Comparison of ENCODE assay signal across 23 mouse cellular contexts in genomic region chr14:110047748-110048147, GRCm38 (mm10).
DNase-seq lines count a peak whose midpoint lies in the region; ATAC-seq lines count a peak whose summit lies in the region.
"Had no signal": no experiment of that assay in that cellular context is flagged by ENCODE, and none has a peak within 500 bp of the region (broad histone marks: within the 10 kb centered on the region; RNA-seq: fewer than 3 reads in every experiment).

No protein-coding gene starts in this region.

- no peaks in the 10 kb centered on the region for H3K36me3 ChIP-seq in embryonic facial prominence, embryonic 11.5 days (replicated peaks; ENCODE audit: control insufficient read depth, insufficient read depth, low read depth, low read length)
- no peaks in the 10 kb centered on the region for H3K36me3 ChIP-seq in embryonic facial prominence, embryonic 10.5 days (replicated peaks)
- no peaks in the 10 kb centered on the region for H3K36me3 ChIP-seq in forebrain, embryonic 14.5 days (ENCODE audit: control insufficient read depth, insufficient read depth, low read length)
- H3K36me3 ChIP-seq: heart, embryonic 10.5 days; hindbrain, embryonic 15.5 days; liver, embryonic 15.5 days; midbrain, embryonic 15.5 days had no signal

- ATAC-seq in embryonic facial prominence, embryonic 11.5 days (replicated peaks; ENCODE audit: insufficient number of reproducible peaks, low FRiP score, low TSS enrichment, low read depth) = 0 out of 2 replicates have a peak, but pooled peaks have one; percentile 44
- peak; percentile 46; the same call in 1 of the 2 replicates for ATAC-seq in forebrain, embryonic 14.5 days
- ATAC-seq: lung, postnatal 0 days; midbrain, embryonic 15.5 days had no signal

- H3K4me3 ChIP-seq in embryonic facial prominence, embryonic 11.5 days (ENCODE audit: low read depth, low read length) = no peak overlapping the region
- no peak overlapping the region for H3K4me3 ChIP-seq in embryonic facial prominence, embryonic 10.5 days
- no peak overlapping the region for H3K4me3 ChIP-seq in forebrain, embryonic 14.5 days (ENCODE audit: low read depth, low read length)
- H3K4me3 ChIP-seq: erythroblast, embryonic 14.5 days; heart, embryonic 10.5 days; hindbrain, embryonic 15.5 days; liver, embryonic 15.5 days; midbrain, embryonic 15.5 days had no signal

- H3K4me2 ChIP-seq in embryonic facial prominence, embryonic 11.5 days (ENCODE audit: low read depth, low read length) = no peak overlapping the region
- no peak overlapping the region for H3K4me2 ChIP-seq in forebrain, embryonic 14.5 days (ENCODE audit: low read length)
- H3K4me2 ChIP-seq: hindbrain, embryonic 15.5 days; liver, embryonic 15.5 days; midbrain, embryonic 15.5 days had no signal

- H3K9me3 ChIP-seq in embryonic facial prominence, embryonic 11.5 days (replicated peaks; ENCODE audit: control insufficient read depth, low read length) = no peaks in the 10 kb centered on the region
- H3K9me3 ChIP-seq in embryonic facial prominence, embryonic 10.5 days = no peaks in the 10 kb centered on the region
- H3K9me3 ChIP-seq in forebrain, embryonic 14.5 days (replicated peaks; ENCODE audit: control insufficient read depth, low read length) = no peaks in the 10 kb centered on the region
- H3K9me3 ChIP-seq: heart, embryonic 10.5 days; hindbrain, embryonic 15.5 days; liver, embryonic 15.5 days; midbrain, embryonic 15.5 days had no signal

- H3K4me1 ChIP-seq in embryonic facial prominence, embryonic 11.5 days (ENCODE audit: control insufficient read depth, insufficient read depth, low read length) = no peaks in the 10 kb centered on the region
- H3K4me1 ChIP-seq in embryonic facial prominence, embryonic 10.5 days = no peaks in the 10 kb centered on the region
- no peaks in the 10 kb centered on the region for H3K4me1 ChIP-seq in forebrain, embryonic 14.5 days (ENCODE audit: control insufficient read depth, insufficient read depth, low read length)
- H3K4me1 ChIP-seq: heart, embryonic 10.5 days; hindbrain, embryonic 15.5 days; liver, embryonic 15.5 days; midbrain, embryonic 15.5 days had no signal

- no peaks in the 10 kb centered on the region for H3K27me3 ChIP-seq in embryonic facial prominence, embryonic 11.5 days (ENCODE audit: control insufficient read depth, insufficient read depth, low read length)
- H3K27me3 ChIP-seq in embryonic facial prominence, embryonic 10.5 days (replicated peaks; ENCODE audit: low read depth, poor library complexity, severe bottlenecking) = no peaks in the 10 kb centered on the region
- no peaks in the 10 kb centered on the region for H3K27me3 ChIP-seq in forebrain, embryonic 14.5 days (replicated peaks; ENCODE audit: control insufficient read depth, insufficient read depth, low read length)
- H3K27me3 ChIP-seq: CH12.LX; hindbrain, embryonic 15.5 days; liver, embryonic 15.5 days; midbrain, embryonic 15.5 days had no signal

- DNase-seq in embryonic facial prominence, embryonic 11.5 days (ENCODE audit: low spot score) = peak; percentile 72
- no peak for DNase-seq in embryonic facial prominence, embryonic 10.5 days (ENCODE audit: low spot score)
- DNase-seq in layer of hippocampus, adult 9-11 months = peak; percentile 1
- no peak for DNase-seq in layer of hippocampus, postnatal 10 days (ENCODE audit: low spot score in 2 of 2)
- DNase-seq in forebrain, embryonic 14.5 days (ENCODE audit: low spot score) = peak; percentile 24
- peak; percentile 4 for DNase-seq in telencephalon, adult 2 months (ENCODE audit: low read depth, low spot score)
- no peak for DNase-seq in heart, adult 18-20 months
- DNase-seq in MN1 (ENCODE audit: low spot score) = no peak
- DNase-seq: adrenal gland, postnatal 10 days; cerebellum, adult 8-10 months; gastrocnemius, postnatal 36 days; heart, postnatal 10 days; kidney, adult 2 months; kidney, postnatal 25 days; thymus, postnatal 25 days had no signal

- H3K27ac ChIP-seq in embryonic facial prominence, embryonic 11.5 days (replicated peaks; ENCODE audit: low read depth, low read length) = no peak overlapping the region
- no peak overlapping the region for H3K27ac ChIP-seq in embryonic facial prominence, embryonic 10.5 days (replicated peaks)
- H3K27ac ChIP-seq in forebrain, embryonic 14.5 days (ENCODE audit: low read depth, low read length) = no peak overlapping the region
- H3K27ac ChIP-seq: heart, embryonic 10.5 days; hindbrain, embryonic 15.5 days; liver, embryonic 15.5 days; midbrain, embryonic 15.5 days; stomach, postnatal 0 days had no signal

- H3K9ac ChIP-seq in embryonic facial prominence, embryonic 11.5 days (replicated peaks; ENCODE audit: low read length) = no peak overlapping the region
- no peak overlapping the region for H3K9ac ChIP-seq in forebrain, embryonic 14.5 days (ENCODE audit: low read length)
- H3K9ac ChIP-seq: hindbrain, embryonic 15.5 days; liver, embryonic 15.5 days; midbrain, embryonic 15.5 days had no signal

- 68% methylated on average over 3 of the region's 3 CpGs for WGBS in embryonic facial prominence, embryonic 11.5 days
- 78% methylated on average over 3 of the region's 3 CpGs for WGBS in embryonic facial prominence, embryonic 10.5 days
- WGBS in forebrain, embryonic 14.5 days = 82% methylated on average over 3 of the region's 3 CpGs

Comparison
In these comparisons a context has a peak if more than half of its experiments do, and no peak if none do; other contexts are left out.
1. DNase-seq: peak in embryonic facial prominence, embryonic 11.5 days (single experiment), layer of hippocampus, adult 9-11 months (single experiment), forebrain, embryonic 14.5 days (single experiment) and telencephalon, adult 2 months (single experiment); none in embryonic facial prominence, embryonic 10.5 days (single experiment), layer of hippocampus, postnatal 10 days (0 of 2), heart, adult 18-20 months (0 of 2) and MN1 (single experiment).